Mouse (Mus musculus) embryonic fibroblast, embryonic 13.5 days (primary cell): Measurements from ENCODE around the gene Tanc1. TPM values are rescaled to one million over a fixed set of nuclear protein-coding genes. Genes with fewer than 3 reads are reported as not detected.

ENCODE experiments used
- H3K27ac ChIP-seq: 2 replicates; pipeline ENCODE4 v1.5.1; 2012; ENCODE audit warnings: low read length, control low read depth, inconsistent platforms; ENCODE audit not compliant: insufficient read depth
- H3K4me1 ChIP-seq: 2 replicates; pipeline ENCODE4 v1.6.1; 2011; ENCODE audit warnings: low read length; ENCODE audit not compliant: control insufficient read depth, insufficient read depth
- H3K4me3 ChIP-seq: 2 replicates; pipeline ENCODE4 v1.5.1; 2011; ENCODE audit warnings: mild to moderate bottlenecking, control low read depth, low read length; ENCODE audit not compliant: insufficient read depth
- CTCF ChIP-seq: IDR thresholded peaks from 2 replicates; pipeline ENCODE4 v1.5.1; 2011; ENCODE audit warnings: mild to moderate bottlenecking, control low read depth, low read length, moderate library complexity, borderline replicate concordance; ENCODE audit not compliant: insufficient read depth
- POLR2A ChIP-seq: IDR thresholded peaks from 2 replicates; pipeline ENCODE4 v1.6.1; 2011; ENCODE audit warnings: low read depth, mild to moderate bottlenecking, control low read depth, low read length, moderate library complexity
- polyA plus RNA-seq: library from polyadenylated mRNA; stranded (reverse); fragments of >200 nt; gene quantifications from 2 replicates; pipeline ENCODE4 v1.2.4, GENCODE M21; 2011; ENCODE audit warnings: low read depth; ENCODE audit not compliant: missing spikeins, insufficient read length

Tanc1 gene
- polyA plus RNA-seq, 1 experiment, result 66.1 TPM

- H3K4me3 ChIP-seq, result no peak overlapping the region
- H3K27ac ChIP-seq, result no peak overlapping the region
- TF ChIP-seq POLR2A, result no peak
- H3K4me1 ChIP-seq, result peaks cover 14% of the 10 kb centered on the region
These were observed 53.1 kb downstream of the Tanc1 start for GRCm38 (mm10) chr2:59664803-59665567.

GRCm38 (mm10) chr2:59666533-59666932 is 54.7 kb downstream of the Tanc1 start:
- TF ChIP-seq POLR2A (no peak), CTCF (no peak)
- peaks cover 15% of the 10 kb centered on the region for H3K4me1 ChIP-seq
- no peak overlapping the region for H3K27ac ChIP-seq
- no peak overlapping the region for H3K4me3 ChIP-seq

- Histone ChIP-seq H3K4me1 (peaks cover 20% of the 10 kb centered on the region), H3K27ac (peak overlapping the region; percentile 90), H3K4me3 (no peak overlapping the region)
- no peak for TF ChIP-seq CTCF
- no peak for TF ChIP-seq POLR2A
These were observed 58.5 kb downstream of the Tanc1 start for GRCm38 (mm10) chr2:59670087-59671060.

GRCm38 (mm10) chr2:59671671-59672070 is 59.8 kb downstream of the Tanc1 start:
- peaks cover 21% of the 10 kb centered on the region for H3K4me1 ChIP-seq
- TF ChIP-seq CTCF (no peak), POLR2A (no peak)
- H3K4me3 ChIP-seq, result no peak overlapping the region
- H3K27ac ChIP-seq, result no peak overlapping the region

- Histone ChIP-seq H3K4me3 (no peak overlapping the region), H3K4me1 (peaks cover 24% of the 10 kb centered on the region), H3K27ac (no peak overlapping the region)
- TF ChIP-seq CTCF, result no peak
- TF ChIP-seq POLR2A, result no peak
These were observed 60.2 kb downstream of the Tanc1 start for GRCm38 (mm10) chr2:59672086-59672485.

GRCm38 (mm10) chr2:59672686-59673085 is 60.8 kb downstream of the Tanc1 start:
- peaks cover 24% of the 10 kb centered on the region for H3K4me1 ChIP-seq
- H3K4me3 ChIP-seq, result no peak overlapping the region
- no peak overlapping the region for H3K27ac ChIP-seq
- no peak for TF ChIP-seq CTCF
- no peak for TF ChIP-seq POLR2A

GRCm38 (mm10) chr2:59673351-59673750 is 61.5 kb downstream of the Tanc1 start:
- Histone ChIP-seq H3K4me1 (peaks cover 24% of the 10 kb centered on the region), H3K27ac (no peak overlapping the region)

GRCm38 (mm10) chr2:59673877-59674276 is 62.0 kb downstream of the Tanc1 start:
- Histone ChIP-seq H3K4me1 (peaks cover 24% of the 10 kb centered on the region), H3K27ac (no peak overlapping the region), H3K4me3 (no peak overlapping the region)
- TF ChIP-seq POLR2A (no peak), CTCF (no peak)

More at GRCm38 (mm10) chr2:59673351-59673750, 61.5 kb downstream of the Tanc1 start:
- TF ChIP-seq POLR2A (no peak), CTCF (no peak)
- H3K4me3 ChIP-seq, result no peak overlapping the region

GRCm38 (mm10) chr2:59675270-59675995 is 63.6 kb downstream of the Tanc1 start:
- TF ChIP-seq CTCF (no peak), POLR2A (no peak)
- peaks cover 21% of the 10 kb centered on the region for H3K4me1 ChIP-seq
- H3K27ac ChIP-seq, result no peak overlapping the region
- H3K4me3 ChIP-seq, result no peak overlapping the region
